Mouse (Mus musculus) urinary bladder, adult 2 months (tissue): Measurements from ENCODE around the gene Alox12e. TPM values are rescaled to one million over a fixed set of nuclear protein-coding genes. Genes with fewer than 3 reads are reported as not detected.
"Not testable (repeated sequence)": the region's sequence is repeated elsewhere in the genome, so short reads cannot be mapped to it uniquely, and the experiment has no call there.

Experiments
- DNase-seq: peaks from one replicate; pipeline ENCODE4 v3.0.0; 2022; ENCODE audit warnings: low spot score
- polyA plus RNA-seq: library from polyadenylated mRNA; depleted of rRNA; stranded (reverse); fragments of >200 nt; gene quantifications from 2 replicates; pipeline ENCODE4 v1.2.3, GENCODE M21; 2012; rRNA removed

Gene Alox12e
- 0.14 and 0.21 TPM in 2 replicates for polyA plus RNA-seq

- DNase-seq, result no peak
Measured at GRCm38 (mm10) chr11:70322528-70322927, at the start of gene Alox12e. Alox12e (minus strand) TSS chr11:70322628.

- not testable (repeated sequence) for DNase-seq
Measured at GRCm38 (mm10) chr11:70368626-70369025, 46.2 kb upstream of the Alox12e start.

- DNase-seq, result not testable (repeated sequence)
Measured at GRCm38 (mm10) chr11:70367701-70368100, 45.3 kb upstream of the Alox12e start.

GRCm38 (mm10) chr11:70351868-70352267, 29.4 kb upstream of the Alox12e start, which contains the start of gene Alox15:
Alox15 (minus strand) TSS chr11:70352031.
- DNase-seq, result no peak

GRCm38 (mm10) chr11:70348630-70349029, 26.2 kb upstream of the Alox12e start:
- no peak for DNase-seq

GRCm38 (mm10) chr11:70347861-70348260, 25.4 kb upstream of the Alox12e start:
- DNase-seq, result no peak

- no peak for DNase-seq
Measured at GRCm38 (mm10) chr11:70345546-70345945, 23.1 kb upstream of the Alox12e start.

- no peak for DNase-seq
Measured at GRCm38 (mm10) chr11:70345061-70345460, 22.6 kb upstream of the Alox12e start.

GRCm38 (mm10) chr11:70339481-70339880, 17.1 kb upstream of the Alox12e start:
- no peak for DNase-seq

- DNase-seq, result no peak
Measured at GRCm38 (mm10) chr11:70334477-70334876, 12.0 kb upstream of the Alox12e start.

- no peak for DNase-seq
Measured at GRCm38 (mm10) chr11:70324726-70325125, 2.3 kb upstream of the Alox12e start.

GRCm38 (mm10) chr11:70321664-70322063, 764 bp downstream of the Alox12e start:
- peak; percentile 39 for DNase-seq

- DNase-seq, result no peak
Measured at GRCm38 (mm10) chr11:70319614-70320013, 2.8 kb downstream of the Alox12e start.

GRCm38 (mm10) chr11:70313833-70314232, 8.6 kb downstream of the Alox12e start:
- DNase-seq, result no peak

GRCm38 (mm10) chr11:70309341-70309740, 13.1 kb downstream of the Alox12e start:
- DNase-seq, result no peak

- no peak for DNase-seq
Measured at GRCm38 (mm10) chr11:70308296-70308695, 14.1 kb downstream of the Alox12e start.

- no peak for DNase-seq
Measured at GRCm38 (mm10) chr11:70306159-70306558, 16.3 kb downstream of the Alox12e start.

GRCm38 (mm10) chr11:70302293-70302692, 20.1 kb downstream of the Alox12e start:
- no peak for DNase-seq

GRCm38 (mm10) chr11:70297836-70298454, 24.5 kb downstream of the Alox12e start:
- DNase-seq, result no peak

- no peak for DNase-seq
Measured at GRCm38 (mm10) chr11:70297405-70297804, 25.0 kb downstream of the Alox12e start.

GRCm38 (mm10) chr11:70293881-70294280, 28.5 kb downstream of the Alox12e start:
- DNase-seq, result no peak

- DNase-seq, result no peak
Measured at GRCm38 (mm10) chr11:70291235-70291634, 31.2 kb downstream of the Alox12e start.

GRCm38 (mm10) chr11:70289236-70289635, 33.2 kb downstream of the Alox12e start:
- DNase-seq, result no peak

GRCm38 (mm10) chr11:70288102-70288501, 34.3 kb downstream of the Alox12e start:
- DNase-seq, result peak; percentile 39
